Mouse (Mus musculus) liver, adult 2 months (tissue): Measurements from ENCODE around the gene Napsa.

Experiments
- CTCF ChIP-seq: fragments of 200-500 bp; IDR thresholded peaks from 2 replicates; pipeline ENCODE4 v1.5.1; 2011; ENCODE audit warnings: low read depth, low read length, control low read depth
- POLR2A ChIP-seq: fragments of 200-500 bp; IDR thresholded peaks from 2 replicates; pipeline ENCODE4 v1.6.1; 2011; ENCODE audit warnings: low read length, control low read depth; ENCODE audit not compliant: insufficient read depth; ENCODE audit errors: extremely low read depth

DNA sequence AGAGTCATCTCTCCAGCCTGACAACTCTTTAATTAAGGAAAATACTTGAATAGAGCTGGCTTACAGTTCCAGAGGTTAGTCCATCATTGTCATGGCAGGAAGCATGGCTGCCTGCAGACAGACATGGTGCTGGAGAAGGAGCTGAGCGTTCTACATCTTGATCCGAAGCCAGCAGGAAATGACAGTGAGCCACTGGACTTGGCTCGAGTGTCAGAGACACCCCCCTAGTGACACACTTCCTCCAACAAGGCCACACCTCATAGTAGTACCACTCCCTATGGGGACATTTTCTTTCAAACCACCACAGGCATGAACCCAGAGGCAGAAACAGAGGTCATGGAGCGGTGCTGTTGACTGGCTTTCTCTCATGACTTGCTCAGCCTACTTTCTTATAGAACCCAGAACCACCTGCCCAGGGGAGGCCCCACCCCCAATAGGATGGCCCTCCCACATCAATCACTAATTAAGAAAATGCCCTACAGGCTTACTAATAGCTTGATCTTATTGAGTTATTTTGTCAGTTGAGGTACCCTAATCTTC is 12.2 kb downstream of the Napsa start:
- TF ChIP-seq CTCF (no peak), POLR2A (no peak)
